Mouse (Mus musculus): Measurements from ENCODE around the gene Zfc3h1. TPM values are rescaled to one million over a fixed set of nuclear protein-coding genes. Genes with fewer than 3 reads are reported as not detected.

Zfc3h1 gene
- polyA plus RNA-seq, 1 experiment from 2014 or later, result 13.9 TPM

DNA sequence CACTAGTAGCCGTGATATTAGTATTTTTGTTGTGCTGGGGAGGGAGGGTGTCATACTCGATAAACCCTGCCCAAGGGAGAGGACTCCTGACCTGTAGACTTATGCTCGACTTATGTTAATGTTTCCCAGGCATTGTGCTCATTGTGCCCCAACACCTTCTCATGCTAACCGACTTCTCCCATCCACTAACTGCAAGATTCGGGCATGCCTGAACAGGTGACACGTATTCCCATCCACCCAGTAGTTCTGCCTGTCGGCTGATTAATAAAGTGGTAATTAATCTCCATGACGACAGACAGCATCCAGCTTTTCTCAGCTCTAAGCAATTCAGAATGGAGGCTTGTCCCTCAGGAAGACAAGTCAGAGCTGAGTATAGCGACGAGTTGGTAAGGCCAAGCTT lies 35.7 kb upstream of the Zfc3h1 start:
- no peak for TF ChIP-seq EP300 (IDR thresholded peaks at IDR 0.05)
- no peak for TF ChIP-seq CTCF (IDR thresholded peaks at IDR 0.05)
- ATAC-seq (no peak), DNase-seq (ENCODE audit: low spot score) (no peak)
- H3K36me3 ChIP-seq (ENCODE audit: insufficient read depth, low read length), result no peaks in the 10 kb centered on the region; the same call in none of the 2 replicates
- no peak overlapping the region for H3K27ac ChIP-seq (ENCODE audit: low read length)
- no peaks in the 10 kb centered on the region for H3K4me1 ChIP-seq (ENCODE audit: insufficient read depth, low read depth, low read length)
- no peaks in the 10 kb centered on the region for H3K27me3 ChIP-seq (replicated peaks; ENCODE audit: insufficient read depth, low read length)
- H3K4me3 ChIP-seq (ENCODE audit: low read depth, low read length), result no peak overlapping the region
- 74% methylated on average over 10 of the region's 10 CpGs for WGBS
- H3K9me3 ChIP-seq (ENCODE audit: low read length), result no peaks in the 10 kb centered on the region
- H3K9ac ChIP-seq (replicated peaks; ENCODE audit: low read depth), result no peak overlapping the region
- no peak overlapping the region for H3K4me2 ChIP-seq (replicated peaks; ENCODE audit: low read depth, low read length)

GRCm38 (mm10) chr10:115349509-115349908 lies 35.2 kb upstream of the Zfc3h1 start:
- no peak for ATAC-seq
- Histone ChIP-seq H3K27me3 (replicated peaks; ENCODE audit: insufficient read depth, low read length) (no peaks in the 10 kb centered on the region), H3K9me3 (ENCODE audit: low read length) (no peaks in the 10 kb centered on the region), H3K4me1 (ENCODE audit: insufficient read depth, low read depth, low read length) (no peaks in the 10 kb centered on the region), H3K27ac (ENCODE audit: low read length) (no peak overlapping the region), H3K4me3 (ENCODE audit: low read depth, low read length) (no peak overlapping the region), H3K36me3 (ENCODE audit: insufficient read depth, low read length) (no peaks in the 10 kb centered on the region; the same call in none of the 2 replicates), H3K9ac (replicated peaks; ENCODE audit: low read depth) (no peak overlapping the region), H3K4me2 (replicated peaks; ENCODE audit: low read depth, low read length) (no peak overlapping the region)
- DNase-seq (ENCODE audit: low spot score), result no peak
- 82% methylated on average over 7 of the region's 7 CpGs for WGBS
- TF ChIP-seq EP300 (IDR thresholded peaks at IDR 0.05) (no peak), CTCF (IDR thresholded peaks at IDR 0.05) (no peak)

- H3K4me2 ChIP-seq (replicated peaks; ENCODE audit: low read depth, low read length), result no peak overlapping the region
- H3K4me3 ChIP-seq (ENCODE audit: low read depth, low read length), result no peak overlapping the region
- ATAC-seq, result no peak
- H3K4me1 ChIP-seq (ENCODE audit: insufficient read depth, low read depth, low read length), result no peaks in the 10 kb centered on the region
- no peaks in the 10 kb centered on the region for H3K27me3 ChIP-seq (replicated peaks; ENCODE audit: insufficient read depth, low read length)
- 79% methylated on average over 2 of the region's 2 CpGs for WGBS
- H3K9ac ChIP-seq (replicated peaks; ENCODE audit: low read depth), result no peak overlapping the region
- no peak for DNase-seq (ENCODE audit: low spot score)
- H3K27ac ChIP-seq (ENCODE audit: low read length), result no peak overlapping the region
- no peak for TF ChIP-seq CTCF (IDR thresholded peaks at IDR 0.05)
- no peak for TF ChIP-seq EP300 (IDR thresholded peaks at IDR 0.05)
- H3K36me3 ChIP-seq (ENCODE audit: insufficient read depth, low read length), result peaks cover under 1% of the 10 kb centered on the region; the same call in 1 of the 2 replicates
- H3K9me3 ChIP-seq (ENCODE audit: low read length), result no peaks in the 10 kb centered on the region
Observed at GRCm38 (mm10) chr10:115350810-115351397, 33.9 kb upstream of the Zfc3h1 start.

DNA sequence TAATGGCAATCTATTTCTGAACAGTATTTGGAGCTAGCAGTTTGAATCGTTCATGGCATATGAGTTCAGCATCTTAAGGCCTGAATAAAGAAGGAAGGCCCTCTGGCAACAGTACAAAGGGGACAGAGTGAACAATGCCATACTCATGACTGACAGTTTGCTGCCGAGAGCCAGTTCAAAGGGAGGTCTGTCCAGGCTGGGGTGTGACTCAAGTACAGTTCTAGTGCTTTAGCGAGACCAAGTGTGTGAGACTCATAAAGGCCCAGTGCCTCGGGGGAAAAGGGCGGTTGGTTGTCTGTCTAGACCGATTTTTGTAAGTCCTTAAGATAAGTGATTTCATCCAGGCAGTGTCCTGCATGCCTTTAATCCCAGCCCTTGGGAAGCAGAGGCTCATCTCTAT lies 30.2 kb upstream of the Zfc3h1 start:
- H3K9ac ChIP-seq (replicated peaks; ENCODE audit: low read depth), result no peak overlapping the region
- TF ChIP-seq EP300 (IDR thresholded peaks at IDR 0.05) (no peak), CTCF (IDR thresholded peaks at IDR 0.05) (no peak)
- no peaks in the 10 kb centered on the region for H3K27me3 ChIP-seq (replicated peaks; ENCODE audit: insufficient read depth, low read length)
- no peaks in the 10 kb centered on the region for H3K9me3 ChIP-seq (ENCODE audit: low read length)
- H3K4me1 ChIP-seq (ENCODE audit: insufficient read depth, low read depth, low read length), result no peaks in the 10 kb centered on the region
- H3K27ac ChIP-seq (ENCODE audit: low read length), result no peak overlapping the region
- ATAC-seq (no peak), DNase-seq (ENCODE audit: low spot score) (no peak)
- no peak overlapping the region for H3K4me3 ChIP-seq (ENCODE audit: low read depth, low read length)
- no peak overlapping the region for H3K4me2 ChIP-seq (replicated peaks; ENCODE audit: low read depth, low read length)
- H3K36me3 ChIP-seq (ENCODE audit: insufficient read depth, low read length), result peaks cover 10% of the 10 kb centered on the region; the same call in 1 of the 2 replicates
- 66% methylated on average over 6 of the region's 6 CpGs for WGBS

GRCm38 (mm10) chr10:115355016-115355415 lies 29.7 kb upstream of the Zfc3h1 start:
- Histone ChIP-seq H3K27ac (ENCODE audit: low read length) (no peak overlapping the region), H3K36me3 (ENCODE audit: insufficient read depth, low read length) (peaks cover 10% of the 10 kb centered on the region; the same call in 1 of the 2 replicates), H3K27me3 (replicated peaks; ENCODE audit: insufficient read depth, low read length) (no peaks in the 10 kb centered on the region), H3K4me1 (ENCODE audit: insufficient read depth, low read depth, low read length) (no peaks in the 10 kb centered on the region), H3K9ac (replicated peaks; ENCODE audit: low read depth) (no peak overlapping the region), H3K9me3 (ENCODE audit: low read length) (no peaks in the 10 kb centered on the region), H3K4me2 (replicated peaks; ENCODE audit: low read depth, low read length) (no peak overlapping the region), H3K4me3 (ENCODE audit: low read depth, low read length) (no peak overlapping the region)
- DNase-seq (ENCODE audit: low spot score) (no peak), ATAC-seq (no peak)
- 84% methylated on average over 6 of the region's 6 CpGs for WGBS
- TF ChIP-seq EP300 (IDR thresholded peaks at IDR 0.05) (no peak), CTCF (IDR thresholded peaks at IDR 0.05) (no peak)

DNA sequence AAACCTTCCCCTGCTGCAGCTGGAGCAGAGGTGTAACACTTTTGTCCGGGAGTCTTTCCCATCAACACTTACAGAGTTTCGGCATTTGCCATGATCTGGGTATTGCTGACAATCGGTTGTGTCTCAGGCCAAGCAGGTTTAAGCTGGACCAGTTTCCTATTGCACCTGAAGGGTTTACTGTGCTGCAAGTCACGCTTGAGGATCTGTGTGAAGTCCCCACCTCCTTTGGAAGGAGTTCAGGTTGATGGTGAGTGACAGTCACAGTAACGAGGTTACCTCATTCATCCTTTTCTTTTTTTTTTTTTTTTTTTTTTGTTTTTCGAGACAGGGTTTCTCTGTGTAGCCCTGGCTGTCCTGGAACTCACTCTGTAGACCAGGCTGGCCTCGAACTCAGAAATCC lies 28.7 kb upstream of the Zfc3h1 start:
- no peaks in the 10 kb centered on the region for H3K9me3 ChIP-seq (ENCODE audit: low read length)
- WGBS, result 84% methylated on average over 6 of the region's 7 CpGs
- DNase-seq (ENCODE audit: low spot score) (no peak), ATAC-seq (no peak)
- TF ChIP-seq CTCF (IDR thresholded peaks at IDR 0.05) (no peak), EP300 (IDR thresholded peaks at IDR 0.05) (no peak)
- H3K27ac ChIP-seq (ENCODE audit: low read length), result no peak overlapping the region
- no peaks in the 10 kb centered on the region for H3K27me3 ChIP-seq (replicated peaks; ENCODE audit: insufficient read depth, low read length)
- H3K9ac ChIP-seq (replicated peaks; ENCODE audit: low read depth), result no peak overlapping the region
- H3K4me2 ChIP-seq (replicated peaks; ENCODE audit: low read depth, low read length), result no peak overlapping the region
- H3K36me3 ChIP-seq (ENCODE audit: insufficient read depth, low read length), result peaks cover 10% of the 10 kb centered on the region; the same call in 1 of the 2 replicates
- H3K4me1 ChIP-seq (ENCODE audit: insufficient read depth, low read depth, low read length), result no peaks in the 10 kb centered on the region
- no peak overlapping the region for H3K4me3 ChIP-seq (ENCODE audit: low read depth, low read length)

Data from lung, postnatal 0 days (tissue).